Comparison of ENCODE assay signal across 9 mouse cellular contexts in genomic region chr13:76802051-76802728, GRCm38 (mm10).
DNase-seq lines count a peak whose midpoint lies in the region; ATAC-seq and TF ChIP-seq lines count a peak whose summit lies in the region.
"Had no signal": no experiment of that assay in that cellular context is flagged by ENCODE, and none has a peak within 500 bp of the region (broad histone marks: within the 10 kb centered on the region; RNA-seq: fewer than 3 reads in every experiment).

No protein-coding gene starts in this region.

- peak; percentile 67 for TF ChIP-seq CTCF in stomach, postnatal 0 days (IDR thresholded peaks at IDR 0.05; ENCODE audit: low read depth)

- H3K9ac ChIP-seq in midbrain, embryonic 11.5 days (ENCODE audit: low read length) = no peak overlapping the region
- H3K9ac ChIP-seq in stomach, postnatal 0 days (ENCODE audit: low read length) = no peak overlapping the region
- H3K9ac ChIP-seq: embryonic facial prominence, embryonic 15.5 days; liver, embryonic 15.5 days had no signal

- peak; percentile 91 for ATAC-seq in midbrain, embryonic 11.5 days (ENCODE audit: low FRiP score)
- no peak for ATAC-seq in stomach, postnatal 0 days (ENCODE audit: low FRiP score, low TSS enrichment)

- H3K4me3 ChIP-seq in midbrain, embryonic 11.5 days (ENCODE audit: low read depth, low read length) = no peak overlapping the region
- no peak overlapping the region for H3K4me3 ChIP-seq in midbrain, embryonic 10.5 days
- no peak overlapping the region for H3K4me3 ChIP-seq in stomach, postnatal 0 days (ENCODE audit: low read depth, low read length)
- H3K4me3 ChIP-seq: embryonic facial prominence, embryonic 15.5 days; liver, embryonic 15.5 days had no signal

- no peak overlapping the region for H3K4me2 ChIP-seq in midbrain, embryonic 11.5 days
- no peak overlapping the region for H3K4me2 ChIP-seq in stomach, postnatal 0 days (replicated peaks; ENCODE audit: low read depth)
- H3K4me2 ChIP-seq: embryonic facial prominence, embryonic 15.5 days; liver, embryonic 15.5 days had no signal

- H3K4me1 ChIP-seq in midbrain, embryonic 11.5 days (ENCODE audit: control insufficient read depth, insufficient read depth, low read length) = peaks cover 3% of the 10 kb centered on the region; the same call in 1 of the 2 replicates
- H3K4me1 ChIP-seq in midbrain, embryonic 10.5 days = peaks cover 14% of the 10 kb centered on the region
- no peaks in the 10 kb centered on the region for H3K4me1 ChIP-seq in stomach, postnatal 0 days (replicated peaks; ENCODE audit: control insufficient read depth, insufficient read depth)
- H3K4me1 ChIP-seq: embryonic facial prominence, embryonic 15.5 days; liver, embryonic 15.5 days had no signal

- peak; percentile 91 for DNase-seq in midbrain, embryonic 11.5 days (ENCODE audit: low spot score, missing footprints)
- no peak for DNase-seq in midbrain, embryonic 10.5 days (ENCODE audit: low spot score)
- DNase-seq in embryo, embryonic 11 days = peak; percentile 78
- DNase-seq in layer of hippocampus, adult 9-11 months = peak; percentile 34
- no peak for DNase-seq in stomach, postnatal 0 days (ENCODE audit: low spot score)
- no peak for DNase-seq in urinary bladder, postnatal 10 days (ENCODE audit: low spot score)
- DNase-seq in urinary bladder, postnatal 14 days (ENCODE audit: low spot score) = no peak

- H3K9me3 ChIP-seq in midbrain, embryonic 11.5 days (ENCODE audit: control insufficient read depth, low read length) = no peaks in the 10 kb centered on the region
- no peaks in the 10 kb centered on the region for H3K9me3 ChIP-seq in midbrain, embryonic 10.5 days (replicated peaks)
- no peaks in the 10 kb centered on the region for H3K9me3 ChIP-seq in stomach, postnatal 0 days (ENCODE audit: control insufficient read depth, low read length)
- H3K9me3 ChIP-seq: embryonic facial prominence, embryonic 15.5 days; liver, embryonic 15.5 days had no signal

- 36% methylated on average over 3 of the region's 3 CpGs for WGBS in midbrain, embryonic 11.5 days
- 48% methylated on average over 3 of the region's 3 CpGs for WGBS in midbrain, embryonic 10.5 days
- WGBS in stomach, postnatal 0 days = 29% methylated on average over 3 of the region's 3 CpGs

- H3K36me3 ChIP-seq in midbrain, embryonic 11.5 days (ENCODE audit: control insufficient read depth, insufficient read depth, low read length) = no peaks in the 10 kb centered on the region
- no peaks in the 10 kb centered on the region for H3K36me3 ChIP-seq in midbrain, embryonic 10.5 days
- no peaks in the 10 kb centered on the region for H3K36me3 ChIP-seq in stomach, postnatal 0 days (ENCODE audit: control insufficient read depth, insufficient read depth, low read length)
- H3K36me3 ChIP-seq: embryonic facial prominence, embryonic 15.5 days; liver, embryonic 15.5 days had no signal

- TF ChIP-seq EP300 in stomach, postnatal 0 days (optimal IDR thresholded peaks at IDR 0.05) = no peak

- H3K27me3 ChIP-seq in midbrain, embryonic 11.5 days (ENCODE audit: control insufficient read depth, insufficient read depth, low read length) = peaks cover 10% of the 10 kb centered on the region
- H3K27me3 ChIP-seq in midbrain, embryonic 10.5 days (ENCODE audit: low read depth, poor library complexity, severe bottlenecking) = peaks cover 53% of the 10 kb centered on the region
- no peaks in the 10 kb centered on the region for H3K27me3 ChIP-seq in stomach, postnatal 0 days (ENCODE audit: control insufficient read depth, insufficient read depth, low read length)
- H3K27me3 ChIP-seq: embryonic facial prominence, embryonic 15.5 days; liver, embryonic 15.5 days had no signal

- no peak overlapping the region for H3K27ac ChIP-seq in midbrain, embryonic 11.5 days (ENCODE audit: low read depth, low read length)
- no peak overlapping the region for H3K27ac ChIP-seq in midbrain, embryonic 10.5 days (replicated peaks)
- no peak overlapping the region for H3K27ac ChIP-seq in stomach, postnatal 0 days (replicated peaks)
- H3K27ac ChIP-seq: embryonic facial prominence, embryonic 15.5 days; liver, embryonic 15.5 days had no signal

Comparison
In these comparisons a context has a peak if more than half of its experiments do, and no peak if none do; other contexts are left out.
1. DNase-seq: peak in midbrain, embryonic 11.5 days (single experiment), embryo, embryonic 11 days (single experiment) and layer of hippocampus, adult 9-11 months (single experiment); none in midbrain, embryonic 10.5 days (single experiment), stomach, postnatal 0 days (single experiment), urinary bladder, postnatal 10 days (single experiment) and urinary bladder, postnatal 14 days (single experiment).